Mouse (Mus musculus): Measurements from ENCODE around the gene Pygl.
"Not testable (repeated sequence)": the region's sequence is repeated elsewhere in the genome, so short reads cannot be mapped to it uniquely, and the experiment has no call there.

The Pygl gene

DNA sequence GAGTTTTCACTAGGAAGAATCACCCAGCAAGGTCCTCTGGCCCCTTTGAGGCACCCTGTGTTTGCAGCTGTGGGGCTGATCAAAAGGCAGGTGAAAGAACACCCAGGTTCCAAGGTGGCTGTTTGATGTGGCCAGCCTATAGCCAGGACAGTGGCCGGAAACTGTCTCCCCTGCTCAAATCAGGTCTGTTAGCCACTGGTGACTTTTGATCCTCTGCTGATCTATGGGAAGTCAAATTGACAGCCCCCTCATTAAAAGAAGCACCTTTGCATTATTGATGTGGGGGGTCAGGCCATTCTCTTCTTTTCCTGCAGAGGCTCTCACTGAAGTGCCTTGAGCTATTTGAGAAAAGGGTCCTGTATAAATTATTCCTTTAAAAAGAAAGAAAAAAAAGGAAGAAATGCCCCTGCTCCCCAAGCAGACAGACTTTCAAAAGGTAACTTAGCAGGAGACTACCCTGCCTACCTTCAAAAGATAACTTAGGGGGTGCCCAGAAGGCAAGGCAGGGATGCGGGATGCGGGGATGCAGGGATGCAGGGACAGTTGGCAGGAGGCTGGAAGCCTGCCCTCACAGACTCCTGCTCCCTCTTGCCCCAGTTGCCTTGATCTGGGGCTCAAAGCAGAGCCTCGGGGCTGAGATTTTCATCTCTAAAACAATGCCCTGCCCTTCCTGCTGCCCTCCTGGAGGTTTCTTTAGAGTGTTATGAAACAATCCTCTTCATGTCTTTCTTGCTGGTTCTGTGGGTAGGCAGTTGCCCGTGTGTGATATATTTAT, 73.8 kb downstream of the Pygl start:
- no peak for DNase-seq (ENCODE audit: low read depth, low spot score)

DNA sequence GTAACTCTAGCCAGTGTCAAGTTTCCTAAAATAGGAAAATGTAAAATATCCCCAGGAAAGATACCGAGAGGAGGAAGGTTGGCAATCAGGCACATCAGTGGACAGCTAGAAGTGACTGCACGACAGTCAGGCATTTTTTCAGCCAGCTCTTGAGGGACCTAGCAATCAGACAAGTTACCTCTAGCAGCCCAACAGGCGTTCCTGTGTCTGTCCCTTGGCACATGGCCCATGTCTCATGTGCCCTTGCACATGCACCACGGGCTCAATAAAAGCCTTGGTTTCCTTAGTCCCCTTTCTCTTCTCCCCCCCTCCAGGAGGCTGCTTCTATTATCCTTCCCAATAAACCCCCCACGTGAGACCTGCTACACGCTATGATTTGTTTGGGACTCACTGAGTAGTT, 75.1 kb downstream of the Pygl start:
- no peak for DNase-seq (ENCODE audit: low read depth, low spot score)

DNA sequence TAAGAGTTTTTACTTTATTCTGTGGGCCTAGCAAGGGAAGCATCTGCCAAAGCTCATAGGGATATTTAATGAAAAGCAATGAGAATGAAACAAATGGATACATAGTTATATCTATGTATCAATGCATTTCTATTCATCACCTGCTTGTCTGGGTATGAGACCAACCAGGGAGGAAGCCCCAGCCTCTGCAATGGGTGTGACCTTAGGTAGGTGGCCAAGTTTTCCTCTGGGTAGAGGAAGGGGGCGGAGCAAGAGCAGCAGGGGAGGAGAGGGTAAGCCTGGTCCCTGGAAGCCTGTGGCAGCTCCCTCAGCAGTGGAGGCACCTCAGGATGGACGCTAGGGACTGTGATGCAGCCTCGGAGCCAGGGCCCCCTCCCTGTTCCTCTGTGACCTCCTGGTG, 77.4 kb downstream of the Pygl start, which contains the start of gene Abhd12b:
Gene Abhd12b, plus strand, starts transcription at position 301 of the 400 bp plus-strand sequence.
- DNase-seq (ENCODE audit: low read depth, low spot score), result no peak

DNA sequence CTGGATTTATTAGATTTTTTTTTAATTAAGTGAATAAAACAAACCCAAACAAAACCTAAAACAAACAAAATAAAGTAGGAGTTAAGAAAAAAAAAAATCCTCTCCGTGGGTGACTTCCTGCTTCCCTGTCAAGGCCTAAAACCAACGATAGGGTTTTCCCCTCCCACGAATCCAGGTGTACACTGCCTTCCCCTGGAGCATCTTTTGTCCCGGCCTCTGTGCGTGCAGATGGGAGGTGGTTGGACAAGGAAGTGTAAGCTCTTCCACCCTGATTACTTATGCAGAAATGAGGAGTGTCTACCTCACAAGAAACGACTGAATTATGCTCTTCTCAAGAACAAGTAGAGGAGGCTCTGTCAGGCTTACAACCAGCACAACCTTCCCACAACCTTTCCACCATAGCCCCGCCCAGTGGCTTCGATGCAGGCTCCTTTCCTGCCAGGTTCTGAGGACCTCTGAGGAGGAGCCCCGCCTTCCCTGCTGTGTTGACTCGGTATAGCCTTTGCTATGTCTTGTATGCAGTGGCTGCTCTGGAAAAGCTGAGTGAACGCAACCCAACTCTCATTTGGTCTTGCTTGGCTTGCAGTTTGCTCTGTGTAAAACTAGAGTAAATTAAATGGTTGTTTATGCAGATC, 82.5 kb downstream of the Pygl start:
- no peak for DNase-seq (ENCODE audit: low read depth, low spot score)

DNA sequence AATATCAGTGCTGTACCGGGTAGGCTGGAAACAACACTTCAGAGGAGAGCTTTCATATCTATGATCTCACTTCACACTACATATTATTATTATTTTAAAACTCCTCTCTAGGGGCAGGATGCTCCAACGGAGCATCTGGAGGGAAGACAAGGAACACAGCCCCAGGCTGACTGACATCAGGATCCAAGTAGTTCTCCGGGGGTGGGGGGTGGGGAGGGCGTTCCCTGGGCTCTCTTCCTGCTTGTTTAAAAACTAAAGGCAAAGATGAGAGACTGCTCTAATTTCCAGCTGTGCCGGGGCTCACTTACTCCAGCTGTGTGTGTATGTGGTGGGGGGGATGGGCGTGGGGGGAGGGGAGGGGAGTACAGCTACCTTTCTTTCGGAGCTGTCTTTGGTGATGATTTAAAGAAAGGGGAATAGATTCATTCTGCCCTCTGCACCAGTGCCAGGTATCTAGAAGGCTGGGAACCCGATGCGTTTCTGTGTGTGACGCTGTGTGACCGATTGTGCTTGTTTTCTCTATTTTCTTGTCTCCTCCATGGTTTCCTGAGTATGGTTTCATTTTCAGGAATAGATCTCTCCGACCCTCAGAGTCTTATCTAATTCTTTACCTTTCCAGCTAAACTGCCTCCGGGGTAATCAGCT, 83.2 kb downstream of the Pygl start:
- no peak for DNase-seq (ENCODE audit: low read depth, low spot score)

DNA sequence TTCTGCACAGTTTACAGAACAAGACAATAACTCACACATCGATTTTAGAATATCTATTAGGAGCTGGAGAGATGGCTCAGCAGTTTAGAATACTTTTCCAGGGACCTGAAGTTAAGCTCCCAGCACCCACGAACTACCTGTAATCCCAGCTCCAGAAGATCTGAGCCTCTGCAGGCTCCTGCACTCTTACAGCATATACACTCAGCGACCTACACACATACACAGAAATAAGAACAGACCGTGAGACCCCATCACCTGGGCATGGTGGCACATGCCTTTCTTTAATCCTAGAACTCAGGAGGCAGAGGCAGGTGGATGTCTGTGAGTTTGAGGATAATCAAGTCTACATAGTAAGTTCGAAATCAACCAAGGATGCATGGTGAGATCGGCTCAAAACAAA, 85.7 kb downstream of the Pygl start:
- DNase-seq (ENCODE audit: low read depth, low spot score), result no peak

DNA sequence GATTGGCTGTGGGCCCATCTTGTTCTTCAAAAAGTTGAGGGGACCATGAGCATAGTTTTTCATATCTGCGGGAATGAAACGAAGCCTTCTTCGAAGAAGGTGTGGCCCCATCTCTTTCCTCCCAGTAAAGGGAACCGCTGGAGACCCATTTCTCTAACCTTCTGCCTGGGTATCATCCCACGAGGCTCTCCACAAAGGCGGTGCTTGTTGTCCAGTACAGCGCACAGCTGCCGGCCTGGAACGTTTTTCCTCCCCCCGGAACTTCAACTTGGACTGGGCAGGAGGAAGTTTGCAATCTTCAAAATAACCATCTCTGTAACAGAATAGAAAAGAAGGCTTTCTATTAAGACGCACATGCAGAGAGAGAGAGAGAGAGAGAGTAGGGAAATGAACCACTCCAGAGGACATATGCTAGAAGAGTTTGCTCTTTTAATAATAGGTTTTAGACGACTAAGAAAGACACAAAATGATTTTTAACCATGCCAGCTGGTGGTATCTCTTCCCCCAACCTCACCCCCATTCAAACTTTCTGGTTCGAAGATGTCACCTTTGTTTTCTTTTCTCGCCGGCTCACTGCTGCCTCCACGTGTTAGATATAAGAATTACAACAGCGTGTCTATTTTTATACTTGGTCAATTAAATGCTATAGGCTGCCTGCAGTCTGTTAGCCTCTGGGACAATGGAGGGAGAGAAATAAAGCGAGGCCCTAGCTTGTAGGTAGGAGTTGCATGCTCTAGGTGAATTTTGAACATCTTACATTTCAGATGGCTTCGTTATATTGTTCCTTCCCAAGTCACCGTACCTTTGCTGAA, 86.4 kb downstream of the Pygl start:
- peak; percentile 27 for DNase-seq (ENCODE audit: low read depth, low spot score)

DNA sequence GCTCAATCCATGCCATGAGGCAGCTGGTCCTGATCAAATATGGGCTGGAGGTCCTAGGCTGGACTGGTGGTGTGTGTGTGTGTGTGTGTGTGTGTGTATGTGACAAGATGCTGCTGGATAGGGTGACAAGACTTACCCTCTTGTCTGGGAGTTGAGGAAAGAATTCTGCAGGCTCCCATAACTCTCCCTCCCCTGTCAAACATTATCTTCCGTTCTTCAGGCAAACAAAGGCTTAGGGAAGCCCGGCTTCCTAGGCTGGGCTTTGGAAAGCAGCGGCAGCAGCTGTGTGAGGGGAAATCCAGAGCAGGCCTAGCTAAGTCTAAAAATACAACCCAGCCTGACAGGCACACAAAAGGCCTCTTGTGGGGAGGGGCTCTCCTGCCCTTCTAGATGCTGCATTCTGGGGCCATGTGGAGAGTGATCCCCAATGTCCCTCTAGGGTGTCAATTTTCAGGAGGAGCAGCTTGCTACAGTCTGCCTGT, 87.1 kb downstream of the Pygl start:
- not testable (repeated sequence) for DNase-seq (ENCODE audit: low read depth, low spot score)

DNA sequence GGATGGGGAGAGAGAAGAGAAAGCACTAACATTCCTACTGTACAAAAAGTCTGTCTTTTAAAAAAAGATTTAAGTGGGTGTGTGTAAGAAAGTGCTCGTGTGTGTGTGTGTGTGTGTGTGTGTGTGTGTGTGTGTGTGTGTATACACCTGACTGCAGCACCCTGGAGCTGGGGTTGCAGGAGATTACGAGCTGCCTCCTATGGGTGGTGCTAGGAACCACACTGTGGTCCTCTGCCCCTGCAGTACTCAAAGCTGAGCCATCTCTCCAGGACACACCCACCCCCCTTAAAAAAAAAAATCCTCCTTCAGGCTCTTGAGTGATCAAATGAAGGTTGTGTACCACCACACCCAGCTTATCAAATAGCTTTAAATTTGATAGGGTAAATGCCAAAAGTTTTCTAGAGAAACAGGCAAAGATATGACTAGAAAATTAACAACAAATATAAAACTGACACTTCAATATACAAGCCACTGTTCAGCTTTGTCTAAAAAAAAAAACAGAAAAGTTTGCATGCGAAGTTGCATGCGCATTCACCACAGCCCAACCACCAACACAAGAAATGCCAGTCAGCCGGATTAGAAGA, 90.2 kb downstream of the Pygl start:
- no peak for DNase-seq (ENCODE audit: low read depth, low spot score)
